Mouse (Mus musculus): ENCODE data around the gene Mgme1. TPM values are rescaled to one million over a fixed set of nuclear protein-coding genes. Genes with fewer than 3 reads are reported as not detected.

Gene Mgme1
- polyA plus RNA-seq, 2 experiments: 5.9 to 9.2 TPM

DNA sequence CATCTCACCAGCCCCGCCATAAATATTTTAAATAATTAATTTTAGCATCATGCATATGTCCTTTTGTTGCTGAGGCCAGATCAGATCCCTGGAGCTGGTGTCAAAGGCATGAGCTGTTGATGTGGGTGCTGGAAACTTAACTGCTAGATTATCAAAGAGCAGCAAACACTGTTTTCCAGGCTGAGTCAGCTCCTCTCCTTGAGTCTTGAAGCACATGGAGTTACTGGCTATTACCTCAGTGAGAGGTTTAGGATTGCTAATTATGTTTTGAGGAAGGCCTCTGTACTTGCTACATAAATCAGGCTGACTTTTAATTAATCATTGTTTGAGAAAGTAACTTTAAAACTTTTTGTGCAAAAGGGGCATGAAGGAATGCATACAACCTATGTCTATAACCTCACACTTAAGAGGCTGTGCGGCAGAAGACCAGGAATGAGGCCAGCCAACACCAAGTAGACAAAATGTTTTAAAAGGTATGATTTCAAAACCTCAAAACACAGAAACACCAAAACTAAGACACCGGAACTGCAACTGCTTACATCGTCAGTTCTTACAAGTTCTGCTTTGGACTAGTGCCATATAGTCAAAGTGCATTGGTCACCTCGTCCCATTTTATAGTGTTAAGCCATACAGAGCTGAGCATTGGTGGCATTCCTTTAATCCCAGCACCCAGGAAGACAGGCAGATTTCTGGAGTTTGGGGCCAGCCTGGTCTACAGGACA lies 5.9 kb upstream of the Mgme1 start:
- Histone ChIP-seq H3K4me1 (replicated peaks; ENCODE audit: control insufficient read depth in 2 of 2, insufficient read depth in 2 of 2, low read length in 1 of 2) (peaks cover 26% of the 10 kb centered on the region in 2 experiments), H3K27ac (no peak overlapping the region), H3K9ac (replicated peaks) (no peak overlapping the region), H3K4me2 (ENCODE audit: low read depth) (peak overlapping the region; percentile 24; the same call in 1 of the 2 replicates), H3K27me3 (ENCODE audit: control insufficient read depth, insufficient read depth, low read length) (no peaks in the 10 kb centered on the region), H3K4me3 (ENCODE audit: insufficient read depth in 1 of 2, low read depth in 2 of 2, low read length in 2 of 2) (no peak overlapping the region), H3K9me3 (ENCODE audit: control insufficient read depth, low read length) (no peaks in the 10 kb centered on the region), H3K36me3 (replicated peaks; ENCODE audit: control insufficient read depth, insufficient read depth, low read depth) (peaks cover 53% of the 10 kb centered on the region)
- TF ChIP-seq EP300 (IDR thresholded peaks at IDR 0.05; ENCODE audit: low read depth): no peak
- ATAC-seq (ENCODE audit: insufficient read depth) (no peak), DNase-seq (ENCODE audit: low read depth in 3 of 3, low spot score in 3 of 3) (no peak)
- WGBS (ENCODE audit: insufficient replicate concordance): 62% methylated on average over 5 of the region's 5 CpGs

DNA sequence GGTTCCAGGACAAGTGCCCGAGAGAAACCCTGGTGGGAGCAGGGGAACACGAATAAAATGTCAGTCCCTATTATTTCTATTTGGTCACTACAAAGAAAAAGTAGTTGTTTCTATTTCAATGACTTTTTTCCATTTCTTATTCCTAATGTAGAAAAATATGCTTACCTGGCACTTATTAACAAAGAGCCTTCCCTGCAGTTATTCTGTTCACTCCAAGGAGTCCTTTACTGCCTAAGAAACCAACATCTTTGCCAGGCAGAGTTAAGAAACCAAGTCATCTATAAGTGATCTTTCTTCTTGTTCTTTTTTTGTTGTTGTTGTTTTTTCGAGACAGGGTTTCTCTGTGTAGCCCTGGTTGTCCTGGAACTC lies 5.4 kb upstream of the Mgme1 start:
- Histone ChIP-seq H3K9me3 (ENCODE audit: control insufficient read depth, low read length) (no peaks in the 10 kb centered on the region), H3K4me3 (ENCODE audit: insufficient read depth in 1 of 2, low read depth in 2 of 2, low read length in 2 of 2) (no peak overlapping the region), H3K4me2 (ENCODE audit: low read depth) (peak overlapping the region; percentile 24; the same call in 1 of the 2 replicates), H3K36me3 (replicated peaks; ENCODE audit: control insufficient read depth, insufficient read depth, low read depth) (peaks cover 47% of the 10 kb centered on the region), H3K4me1 (replicated peaks; ENCODE audit: control insufficient read depth in 2 of 2, insufficient read depth in 2 of 2, low read length in 1 of 2) (peaks cover 26% of the 10 kb centered on the region in 2 experiments), H3K27ac (no peak overlapping the region), H3K27me3 (ENCODE audit: control insufficient read depth, insufficient read depth, low read length) (no peaks in the 10 kb centered on the region), H3K9ac (replicated peaks) (no peak overlapping the region)
- WGBS (ENCODE audit: insufficient replicate concordance): 53% methylated on average over 3 of the region's 3 CpGs
- no peak for ATAC-seq (ENCODE audit: insufficient read depth)
- TF ChIP-seq CTCF (IDR thresholded peaks at IDR 0.05; ENCODE audit: low read depth) (no peak), EP300 (IDR thresholded peaks at IDR 0.05; ENCODE audit: low read depth) (no peak)
- no peak for DNase-seq (ENCODE audit: low read depth in 3 of 3, low spot score in 3 of 3)

DNA sequence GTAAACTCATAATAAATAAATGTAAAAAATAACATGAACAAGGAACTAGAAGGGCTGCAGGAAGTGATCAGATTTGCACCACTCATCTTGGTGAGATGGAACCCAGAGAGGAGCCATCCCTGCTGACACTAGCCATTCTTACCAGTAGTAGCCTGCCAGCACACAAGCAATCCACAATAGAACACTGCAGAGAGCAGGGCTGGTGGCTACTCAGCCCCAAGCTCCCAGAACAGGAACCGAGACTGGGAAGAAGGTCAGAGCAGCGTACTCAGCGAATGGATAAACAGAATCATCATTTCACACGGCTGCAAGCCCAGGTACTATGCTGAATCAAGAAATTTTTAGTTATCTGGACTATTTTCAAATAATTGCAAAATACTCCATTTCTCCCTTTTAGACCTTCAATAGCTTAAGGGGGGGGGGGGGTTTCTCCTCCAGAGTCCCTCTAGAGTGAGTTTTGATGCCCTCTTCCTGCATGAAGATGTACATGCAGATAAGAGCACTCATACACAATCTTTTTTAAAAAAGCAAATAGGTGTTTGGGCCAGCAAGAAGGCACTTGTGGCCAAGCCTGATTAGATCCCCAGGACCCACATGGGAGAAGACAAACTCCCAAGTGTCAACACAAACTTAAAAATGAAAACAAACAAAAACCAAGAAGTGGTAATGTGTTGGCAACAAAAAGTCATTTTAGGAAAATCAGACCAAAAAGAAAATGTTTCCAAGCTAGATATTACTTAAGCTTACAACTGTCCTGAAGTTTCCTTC lies 4.4 kb upstream of the Mgme1 start:
- Histone ChIP-seq H3K36me3 (replicated peaks; ENCODE audit: control insufficient read depth, insufficient read depth, low read depth) (peaks cover 37% of the 10 kb centered on the region), H3K27me3 (ENCODE audit: control insufficient read depth, insufficient read depth, low read length) (no peaks in the 10 kb centered on the region), H3K4me2 (ENCODE audit: low read depth) (peak overlapping the region; percentile 73), H3K9ac (replicated peaks) (peak overlapping the region; percentile 45), H3K9me3 (ENCODE audit: control insufficient read depth, low read length) (no peaks in the 10 kb centered on the region), H3K4me3 (ENCODE audit: insufficient read depth in 1 of 2, low read depth in 2 of 2, low read length in 2 of 2) (peak overlapping the region; percentile 27 to 82; a peak in 3 of 4 replicates), H3K4me1 (replicated peaks; ENCODE audit: control insufficient read depth in 2 of 2, insufficient read depth in 2 of 2, low read length in 1 of 2) (peaks cover 26% of the 10 kb centered on the region in 2 experiments), H3K27ac (no peak overlapping the region)
- 29% methylated on average over 4 of the region's 4 CpGs for WGBS (ENCODE audit: insufficient replicate concordance)
- no peak for DNase-seq (ENCODE audit: low read depth in 3 of 3, low spot score in 3 of 3)
- no peak for ATAC-seq (ENCODE audit: insufficient read depth)
- TF ChIP-seq EP300 (IDR thresholded peaks at IDR 0.05; ENCODE audit: low read depth) (no peak), CTCF (IDR thresholded peaks at IDR 0.05; ENCODE audit: low read depth) (no peak)

DNA sequence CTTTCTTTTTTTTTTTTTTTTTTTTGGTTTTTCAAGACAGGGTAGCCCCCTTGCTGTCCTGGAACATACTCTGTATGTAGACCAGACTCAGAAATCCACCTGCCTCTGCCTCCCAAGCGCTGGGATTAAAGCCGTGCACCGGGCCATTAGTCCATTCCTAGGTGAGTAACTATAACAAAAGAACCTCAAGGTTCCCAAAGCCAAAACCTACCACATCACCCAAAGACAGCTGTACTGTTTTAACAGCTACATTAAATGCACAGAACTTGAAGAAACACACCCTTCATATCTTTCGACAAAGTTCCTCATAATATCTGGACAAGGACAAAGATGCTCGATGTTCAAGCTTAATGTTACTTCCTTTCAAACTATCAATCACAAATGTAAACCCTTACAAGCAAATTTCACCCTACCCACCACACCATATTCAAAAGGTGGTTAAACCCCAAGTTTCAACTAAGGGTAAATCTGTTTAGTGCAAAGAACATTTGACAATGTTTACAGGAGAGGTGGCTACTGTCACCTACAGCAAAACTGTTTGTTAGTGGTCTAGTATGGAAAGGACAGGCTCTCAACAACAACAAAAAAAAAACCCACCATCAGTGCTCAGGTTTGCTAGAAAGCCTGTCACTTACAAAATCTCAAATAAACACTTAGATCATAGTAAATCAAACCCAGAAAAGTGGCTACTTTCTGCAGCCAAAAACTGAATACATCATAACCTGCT lies 3.3 kb upstream of the Mgme1 start:
- ATAC-seq (ENCODE audit: insufficient read depth) (no peak), DNase-seq (ENCODE audit: low read depth in 3 of 3, low spot score in 3 of 3) (no peak)
- H3K9me3 ChIP-seq (ENCODE audit: control insufficient read depth, low read length): no peaks in the 10 kb centered on the region
- H3K9ac ChIP-seq (replicated peaks): peak overlapping the region; percentile 99
- H3K4me2 ChIP-seq (ENCODE audit: low read depth): peak overlapping the region; percentile 73
- peak overlapping the region; percentile 39 to 82 for H3K4me3 ChIP-seq (ENCODE audit: insufficient read depth in 1 of 2, low read depth in 2 of 2, low read length in 2 of 2)
- TF ChIP-seq EP300 (IDR thresholded peaks at IDR 0.05; ENCODE audit: low read depth): no peak
- no peak for TF ChIP-seq CTCF (IDR thresholded peaks at IDR 0.05; ENCODE audit: low read depth)
- 26% methylated on average over 5 of the region's 5 CpGs for WGBS (ENCODE audit: insufficient replicate concordance)
- H3K27ac ChIP-seq: peak overlapping the region; percentile 19; the same call in 1 of the 2 replicates
- H3K27me3 ChIP-seq (ENCODE audit: control insufficient read depth, insufficient read depth, low read length): no peaks in the 10 kb centered on the region
- peaks cover 28 to 29% of the 10 kb centered on the region in 2 experiments for H3K4me1 ChIP-seq (replicated peaks; ENCODE audit: control insufficient read depth in 2 of 2, insufficient read depth in 2 of 2, low read length in 1 of 2)
- peaks cover 28% of the 10 kb centered on the region for H3K36me3 ChIP-seq (replicated peaks; ENCODE audit: control insufficient read depth, insufficient read depth, low read depth)

DNA sequence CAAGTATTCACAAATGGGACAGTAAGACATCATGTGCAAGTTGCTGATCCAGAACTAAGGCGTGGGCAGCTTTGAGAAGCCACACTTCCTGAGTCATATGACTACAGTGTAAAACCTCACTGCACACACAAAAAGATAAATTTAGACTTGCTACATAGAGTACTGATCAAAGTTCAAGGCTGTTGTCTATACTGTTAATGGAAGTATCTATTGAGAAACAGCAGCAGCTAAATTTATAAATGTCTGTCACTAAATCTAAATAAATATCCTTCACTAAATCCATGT lies 2.8 kb upstream of the Mgme1 start:
- no peak for DNase-seq (ENCODE audit: low read depth in 3 of 3, low spot score in 3 of 3)
- H3K36me3 ChIP-seq (replicated peaks; ENCODE audit: control insufficient read depth, insufficient read depth, low read depth): peaks cover 27% of the 10 kb centered on the region
- H3K9me3 ChIP-seq (ENCODE audit: control insufficient read depth, low read length): no peaks in the 10 kb centered on the region
- ATAC-seq (ENCODE audit: insufficient read depth): no peak
- no peaks in the 10 kb centered on the region for H3K27me3 ChIP-seq (ENCODE audit: control insufficient read depth, insufficient read depth, low read length)
- peak overlapping the region; percentile 99 for H3K9ac ChIP-seq (replicated peaks)
- TF ChIP-seq EP300 (IDR thresholded peaks at IDR 0.05; ENCODE audit: low read depth): no peak
- TF ChIP-seq CTCF (IDR thresholded peaks at IDR 0.05; ENCODE audit: low read depth): no peak
- peaks cover 29 to 31% of the 10 kb centered on the region in 2 experiments for H3K4me1 ChIP-seq (replicated peaks; ENCODE audit: control insufficient read depth in 2 of 2, insufficient read depth in 2 of 2, low read length in 1 of 2)
- 0% methylated on average over 1 of the region's 1 CpGs for WGBS (ENCODE audit: insufficient replicate concordance)
- no peak overlapping the region; the same call in 1 of the 2 replicates for H3K27ac ChIP-seq
- H3K4me2 ChIP-seq (ENCODE audit: low read depth): peak overlapping the region; percentile 73
- H3K4me3 ChIP-seq (ENCODE audit: insufficient read depth in 1 of 2, low read depth in 2 of 2, low read length in 2 of 2): peak overlapping the region; percentile 39 to 82

Measured in liver, embryonic 14.5 days (tissue).